Mouse (Mus musculus): Measurements from ENCODE around the gene Ccl6. TPM values are rescaled to one million over a fixed set of nuclear protein-coding genes. Genes with fewer than 3 reads are reported as not detected.
A peak's percentile ranks its signal among the peaks of the same experiment; 100 is the strongest.

Gene Ccl6
- 13.6 and 25.2 TPM in 2 replicates for total RNA-seq (2015)
- total RNA-seq (2017): 13.3 and 15.1 TPM in 2 replicates

GRCm38 (mm10) chr11:83592853-83593252 lies at the start of gene Ccl6:
Ccl6 (minus strand) TSS chr11:83593087.
- ATAC-seq (replicated peaks; ENCODE audit: poor library complexity): peak; percentile 52

DNA sequence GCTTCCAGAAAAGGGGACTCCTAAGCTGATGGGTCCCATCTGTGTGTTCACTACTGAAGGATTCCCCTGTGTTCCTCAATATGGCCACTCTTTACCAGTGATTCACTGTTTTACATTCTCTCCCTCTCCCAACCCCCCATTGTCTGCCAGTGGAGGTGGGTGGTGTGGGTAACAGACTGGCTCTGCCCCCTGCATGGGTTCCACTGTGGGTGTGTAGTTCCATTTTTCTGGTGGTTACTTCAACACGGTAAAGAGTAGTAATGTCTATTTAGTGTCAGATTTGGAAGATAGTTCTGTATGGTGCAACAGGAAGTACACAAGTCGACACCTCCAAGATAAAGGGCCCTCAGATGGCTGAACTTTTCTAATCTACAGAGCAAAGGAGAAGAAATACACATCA lies 48.3 kb upstream of the Ccl6 start:
- ATAC-seq (replicated peaks; ENCODE audit: poor library complexity): no peak; the same call in 1 of the 2 replicates

GRCm38 (mm10) chr11:83640141-83640540 lies 47.3 kb upstream of the Ccl6 start:
- ATAC-seq (replicated peaks; ENCODE audit: poor library complexity): peak; percentile 95

DNA sequence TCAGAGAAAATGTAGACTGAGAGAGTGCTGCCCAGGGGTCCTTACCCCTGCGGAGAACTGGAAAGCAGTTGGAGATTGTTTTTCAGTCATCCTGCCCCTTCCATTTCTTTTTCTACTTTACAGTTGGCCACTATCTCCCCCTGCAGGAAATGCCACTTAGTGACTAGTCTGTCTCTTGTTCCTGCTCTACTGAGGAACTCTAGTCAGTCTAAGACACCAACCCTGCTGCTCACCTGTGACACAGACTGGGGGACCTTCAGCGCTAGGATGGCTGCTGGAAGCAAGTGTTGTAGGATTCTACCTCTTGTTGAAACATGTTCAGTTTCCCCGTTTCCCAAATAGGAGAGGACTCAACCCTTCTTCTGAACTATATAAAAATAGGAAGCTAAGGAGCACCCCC lies 46.6 kb upstream of the Ccl6 start:
- peak; percentile 61 for ATAC-seq (replicated peaks; ENCODE audit: poor library complexity)

GRCm38 (mm10) chr11:83638934-83639333 lies 46.0 kb upstream of the Ccl6 start:
- ATAC-seq (replicated peaks; ENCODE audit: poor library complexity): no peak

DNA sequence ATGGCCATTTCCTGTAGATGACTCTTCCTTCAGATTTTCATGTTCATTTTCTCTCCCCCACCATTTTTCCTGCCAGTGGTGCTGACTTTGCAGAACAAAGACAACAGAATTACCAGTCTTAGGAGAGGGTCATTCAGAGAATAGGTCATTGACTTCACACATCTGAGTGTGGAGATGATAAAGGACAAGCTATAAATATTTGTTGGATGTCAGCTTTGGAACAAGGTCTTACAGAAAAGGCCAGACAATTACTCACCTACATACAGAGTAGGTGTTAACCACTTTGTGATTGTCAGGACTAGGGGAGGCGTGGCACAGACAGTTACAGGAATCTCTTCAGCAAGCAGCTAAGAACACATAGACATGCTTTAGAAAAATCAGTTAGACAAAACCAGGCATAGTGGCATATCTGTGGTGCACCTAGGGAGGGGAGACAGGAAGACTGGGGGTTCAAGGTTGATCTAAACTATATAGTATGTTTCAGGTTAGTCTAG lies 43.9 kb upstream of the Ccl6 start:
- no peak for ATAC-seq (replicated peaks; ENCODE audit: poor library complexity)

- ATAC-seq (replicated peaks; ENCODE audit: poor library complexity): no peak
Observed at GRCm38 (mm10) chr11:83634898-83635297, 42.0 kb upstream of the Ccl6 start.

GRCm38 (mm10) chr11:83634425-83634824 lies 41.5 kb upstream of the Ccl6 start:
- no peak for ATAC-seq (replicated peaks; ENCODE audit: poor library complexity)

DNA sequence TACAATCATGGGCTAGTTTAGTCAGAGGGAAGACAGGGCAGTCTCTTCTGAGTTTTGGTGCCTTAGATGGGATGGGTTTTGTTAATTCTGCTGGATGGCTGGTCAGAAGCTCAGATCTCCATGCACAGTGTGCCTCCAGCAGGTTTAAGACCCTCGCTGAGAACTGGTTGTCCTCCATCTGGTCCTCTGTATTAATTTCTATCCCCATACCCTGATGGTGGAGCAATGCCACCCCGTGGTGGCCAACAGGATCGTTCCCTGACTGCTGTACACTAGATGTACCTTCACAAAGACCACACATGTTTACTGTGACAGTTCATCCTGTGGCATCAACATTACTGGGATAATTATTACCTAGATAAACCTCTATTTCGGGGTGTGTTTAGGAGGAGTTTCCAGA lies 39.9 kb upstream of the Ccl6 start:
- ATAC-seq (replicated peaks; ENCODE audit: poor library complexity): peak; percentile 66

- no peak for ATAC-seq (replicated peaks; ENCODE audit: poor library complexity)
Observed at GRCm38 (mm10) chr11:83631065-83631464, 38.2 kb upstream of the Ccl6 start.

DNA sequence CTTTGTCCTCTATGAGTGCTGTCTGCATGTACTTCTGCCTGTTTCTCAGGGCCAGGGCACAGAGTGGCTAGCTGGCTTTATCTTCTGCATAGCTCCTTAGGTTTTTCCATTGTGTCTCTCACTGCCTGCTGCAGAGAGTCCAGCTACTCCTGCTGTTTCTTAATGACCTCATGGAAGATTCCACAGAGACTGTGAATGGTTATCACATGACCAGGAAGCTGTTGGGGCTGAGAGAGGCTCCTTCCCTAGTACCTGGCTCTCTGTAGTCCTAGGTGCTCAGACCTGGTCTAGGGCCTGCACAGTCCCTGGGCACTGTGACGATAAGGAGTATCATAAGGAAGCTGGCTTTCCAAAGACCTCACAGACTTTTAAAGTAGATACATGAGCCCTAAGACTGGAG lies 37.7 kb upstream of the Ccl6 start:
- no peak for ATAC-seq (replicated peaks; ENCODE audit: poor library complexity)

DNA sequence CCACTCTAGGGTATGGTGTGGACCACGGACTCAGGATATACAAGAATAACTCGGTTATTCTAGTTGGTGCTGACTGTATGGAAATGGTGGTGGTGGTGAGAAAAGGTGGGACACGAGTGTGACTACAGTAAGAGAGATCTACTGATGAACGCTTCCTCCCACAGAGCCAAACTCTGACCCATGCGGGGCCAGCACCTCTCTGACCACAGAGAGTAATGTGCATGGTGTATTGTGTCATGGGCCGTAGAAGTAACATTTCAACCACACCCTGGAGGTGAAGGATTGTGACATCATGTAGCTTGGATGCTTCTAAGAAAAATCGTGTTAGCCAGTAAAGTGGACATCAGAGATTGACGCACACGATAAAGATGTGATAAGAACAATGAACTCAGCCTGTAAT lies 35.9 kb upstream of the Ccl6 start:
- ATAC-seq (replicated peaks; ENCODE audit: poor library complexity): peak; percentile 20; the same call in 1 of the 2 replicates

- no peak for ATAC-seq (replicated peaks; ENCODE audit: poor library complexity)
Observed at GRCm38 (mm10) chr11:83623586-83623985, 30.7 kb upstream of the Ccl6 start.

GRCm38 (mm10) chr11:83619037-83619436 lies 26.1 kb upstream of the Ccl6 start:
- ATAC-seq (replicated peaks; ENCODE audit: poor library complexity): peak; percentile 79

DNA sequence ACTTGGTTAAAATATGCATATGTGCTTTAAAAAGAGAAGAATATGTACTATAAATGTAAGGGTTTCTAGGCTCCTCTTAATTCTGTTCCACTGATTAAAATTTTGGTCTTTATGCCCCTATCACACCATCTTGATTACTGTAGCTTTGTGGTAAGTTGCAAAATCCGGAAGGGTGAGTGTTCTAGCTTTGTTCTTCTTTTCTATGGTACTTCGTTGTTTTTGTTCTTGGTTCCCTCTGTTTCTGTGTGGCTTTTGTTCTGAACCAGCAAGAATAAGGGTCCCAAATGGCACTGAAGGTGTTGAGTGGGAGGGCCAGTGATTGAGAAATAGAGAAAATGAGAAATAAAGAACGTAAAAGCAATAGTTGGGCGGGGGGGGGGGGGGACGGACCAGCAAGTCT lies 25.4 kb upstream of the Ccl6 start:
- ATAC-seq (replicated peaks; ENCODE audit: poor library complexity): peak; percentile 64

DNA sequence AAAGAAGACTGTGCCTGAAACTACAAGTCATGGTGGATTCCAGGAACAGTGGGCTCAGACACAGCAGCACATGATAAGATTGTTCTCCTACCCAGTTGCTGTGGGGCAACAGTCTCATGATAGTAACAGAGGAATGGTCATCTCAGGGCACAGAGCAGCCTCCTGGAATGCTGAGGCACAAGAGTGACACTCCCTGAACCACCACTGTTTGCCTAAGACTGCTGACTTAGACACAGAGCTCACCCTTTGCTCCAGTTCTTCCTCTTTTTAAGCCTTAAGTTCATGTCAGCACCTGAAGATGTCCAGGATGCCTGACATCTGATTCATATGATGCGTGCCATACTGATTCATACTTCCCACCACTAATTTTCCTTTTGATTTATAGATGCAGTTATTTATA lies 23.7 kb upstream of the Ccl6 start:
- peak; percentile 61 for ATAC-seq (replicated peaks; ENCODE audit: poor library complexity)

DNA sequence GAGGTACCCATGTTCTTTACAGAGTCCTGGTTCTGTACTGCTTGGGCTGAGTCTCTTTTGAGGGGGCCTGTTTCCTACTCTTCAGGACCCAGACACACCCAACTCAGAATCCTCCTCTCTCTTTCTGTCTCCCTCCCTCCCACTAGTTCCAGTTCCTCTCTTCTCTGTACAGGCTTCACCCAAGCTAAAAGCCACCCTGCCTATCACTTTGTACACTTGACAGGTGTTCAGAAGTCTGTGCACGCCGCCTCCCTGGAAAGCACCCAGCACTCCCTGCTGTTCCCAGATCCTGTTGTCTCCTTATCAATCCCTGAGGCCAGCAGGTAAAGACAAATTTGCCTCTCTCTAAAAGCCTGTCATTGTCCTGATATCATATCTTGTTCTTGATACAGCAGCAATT lies 18.0 kb upstream of the Ccl6 start:
- 0 out of 2 replicates have a peak, but pooled peaks have one; percentile 34 for ATAC-seq (replicated peaks; ENCODE audit: poor library complexity)

DNA sequence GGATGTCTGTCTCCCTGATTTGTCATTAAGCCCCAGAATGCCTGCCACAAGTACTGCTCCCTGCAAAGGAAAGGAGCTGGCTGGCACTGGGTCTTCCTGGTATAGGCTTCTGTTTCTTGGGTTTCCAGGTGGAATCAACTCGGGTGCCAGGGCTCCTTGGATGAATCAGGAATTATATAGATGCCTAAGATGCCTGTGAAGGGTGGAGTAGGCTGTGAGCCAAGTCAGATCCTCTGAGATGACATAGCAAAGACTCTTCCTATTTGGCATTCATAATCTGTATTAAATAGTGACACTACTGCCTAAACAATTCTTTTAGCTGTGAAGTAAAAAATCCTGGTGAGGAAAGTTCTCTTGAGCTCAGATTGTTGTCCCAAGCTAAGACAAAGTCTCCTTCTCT lies 13.5 kb upstream of the Ccl6 start:
- ATAC-seq (replicated peaks; ENCODE audit: poor library complexity): no peak

DNA sequence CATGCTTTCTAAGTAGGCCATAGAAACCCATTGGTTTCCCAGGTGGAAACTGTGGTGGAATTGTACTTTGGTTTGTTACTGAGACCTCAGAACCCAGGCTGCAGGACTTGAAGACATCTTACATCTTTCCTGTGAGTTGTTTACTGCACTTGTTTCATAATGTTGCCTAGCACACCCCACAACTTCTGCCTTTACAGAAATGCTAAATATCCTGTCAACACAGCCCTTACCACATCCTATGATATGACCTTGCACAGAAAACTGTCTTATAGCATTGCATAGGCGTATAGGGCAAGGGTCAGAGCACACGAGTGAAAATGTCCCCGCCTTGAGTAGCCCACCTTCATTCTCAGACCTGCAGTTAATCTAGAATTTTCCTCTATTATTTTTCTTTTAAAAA lies 12.6 kb upstream of the Ccl6 start:
- peak; percentile 79 for ATAC-seq (replicated peaks; ENCODE audit: poor library complexity)

- ATAC-seq (replicated peaks; ENCODE audit: poor library complexity): peak; percentile 56; the same call in 1 of the 2 replicates
Observed at GRCm38 (mm10) chr11:83604698-83605097, 11.8 kb upstream of the Ccl6 start.

DNA sequence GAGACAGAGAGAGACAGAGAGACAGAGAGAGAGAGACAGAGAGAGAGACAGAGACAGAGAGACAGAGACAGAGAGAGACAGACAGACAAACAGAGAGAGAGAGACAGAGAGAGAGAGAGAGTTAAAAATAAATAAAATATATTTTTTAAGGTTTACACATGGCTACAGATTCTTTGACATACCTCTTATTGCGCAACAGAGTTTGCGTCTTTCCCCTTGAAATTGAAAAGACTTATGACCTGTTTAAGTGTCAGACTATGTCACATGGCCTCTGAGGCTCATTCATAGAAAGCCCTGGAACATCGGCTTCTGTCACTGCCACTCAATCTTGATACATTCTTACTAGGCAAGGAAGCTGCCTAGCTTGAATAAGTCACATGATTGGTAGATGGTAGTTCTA lies 10.5 kb upstream of the Ccl6 start:
- no peak for ATAC-seq (replicated peaks; ENCODE audit: poor library complexity)

DNA sequence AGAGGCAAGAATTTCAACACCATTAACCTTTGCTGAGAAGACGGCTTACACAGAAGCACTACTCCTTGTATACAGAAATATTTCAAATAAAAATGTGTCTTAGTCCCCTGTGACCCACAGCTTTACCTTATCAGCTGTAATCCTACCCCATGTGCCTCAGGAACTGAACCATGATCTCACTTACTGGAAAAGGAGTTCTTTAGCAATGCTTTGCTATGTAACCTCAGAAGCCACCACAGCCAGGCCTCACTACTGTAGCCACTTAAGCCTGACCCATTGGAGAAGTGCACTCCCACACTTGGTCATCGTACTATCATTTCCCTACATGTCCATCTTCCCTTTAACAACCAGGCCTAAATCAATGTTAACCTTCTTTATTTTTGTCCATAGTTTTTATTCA lies 7.7 kb upstream of the Ccl6 start:
- ATAC-seq (replicated peaks; ENCODE audit: poor library complexity): 0 out of 2 replicates have a peak, but pooled peaks have one; percentile 23

DNA sequence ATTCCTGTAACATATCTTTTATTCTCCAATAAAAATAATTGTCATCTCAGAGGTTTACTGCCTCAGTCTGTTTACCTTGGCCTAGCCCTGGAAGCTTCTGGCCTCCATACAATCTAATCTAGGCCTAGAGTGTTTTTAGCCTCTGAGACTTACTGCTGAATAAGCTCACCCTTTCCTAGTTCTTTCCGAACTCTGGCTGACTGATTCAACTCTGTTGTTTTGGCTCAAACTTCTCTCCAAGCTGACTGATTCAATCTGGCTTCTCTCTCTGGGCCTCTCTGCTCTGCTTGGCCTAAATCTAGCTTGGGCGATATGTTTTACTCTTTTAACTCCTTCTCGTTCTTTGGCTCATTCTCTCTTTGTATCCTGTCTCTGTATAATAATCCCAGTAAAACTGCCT lies 6.1 kb upstream of the Ccl6 start:
- ATAC-seq (replicated peaks; ENCODE audit: poor library complexity): no peak
